Mouse (Mus musculus) limb, embryonic 11.5 days (tissue): Measurements from ENCODE around the gene Spsb4. TPM values are rescaled to one million over a fixed set of nuclear protein-coding genes. Genes with fewer than 3 reads are reported as not detected.

Experiments
- ATAC-seq: fragments of 200-750 bp; cut with Nextera tagmentation; 2 replicates; pipeline ENCODE4 v1.8.0; 2017; ENCODE audit warnings: low read depth; ENCODE audit not compliant: insufficient number of reproducible peaks, low FRiP score, low TSS enrichment
- DNase-seq: peaks from one replicate; pipeline ENCODE4 v3.0.0-alpha.2; 2015; ENCODE audit warnings: low spot score
- H3K27ac ChIP-seq: fragments of 300-500 bp; sonication (generic); replicated peaks from 2 replicates; pipeline ENCODE4 v1.5.1; 2014; ENCODE audit warnings: low read depth, mild to moderate bottlenecking, low read length
- H3K27me3 ChIP-seq: fragments of 300-500 bp; sonication (generic); 2 replicates; pipeline ENCODE4 v1.6.1; 2014; ENCODE audit warnings: mild to moderate bottlenecking, low read length, mixed read lengths; ENCODE audit not compliant: control insufficient read depth, insufficient read depth
- H3K36me3 ChIP-seq: fragments of 300-500 bp; sonication (generic); 2 replicates; pipeline ENCODE4 v1.6.1; 2014; ENCODE audit warnings: mild to moderate bottlenecking, low read length, moderate library complexity, mixed read lengths; ENCODE audit not compliant: control insufficient read depth, insufficient read depth
- H3K4me1 ChIP-seq: fragments of 300-500 bp; sonication (generic); 2 replicates; pipeline ENCODE4 v1.6.1; 2014; ENCODE audit warnings: low read length, mixed read lengths; ENCODE audit not compliant: control insufficient read depth, insufficient read depth
- H3K4me2 ChIP-seq: fragments of 300-500 bp; sonication (generic); 2 replicates; pipeline ENCODE4 v1.6.1; 2014; ENCODE audit warnings: low read depth, mild to moderate bottlenecking, moderate library complexity; ENCODE audit not compliant: severe bottlenecking
- H3K4me3 ChIP-seq: fragments of 300-500 bp; sonication (generic); 2 replicates; pipeline ENCODE4 v1.5.1; 2014; ENCODE audit warnings: low read depth, low read length
- H3K9ac ChIP-seq: fragments of 300-500 bp; sonication (generic); 2 replicates; pipeline ENCODE4 v1.6.1; 2014; ENCODE audit warnings: mild to moderate bottlenecking, low read length
- H3K9me3 ChIP-seq: fragments of 300-500 bp; sonication (generic); 2 replicates; pipeline ENCODE4 v1.6.1; 2016; ENCODE audit warnings: low read length; ENCODE audit not compliant: control insufficient read depth
- WGBS: fragments of 180-500 bp; shearing (Covaris S2); extraction: QIAGEN DNeasy Blood & Tissue Kit; methylation state at CpG from one replicate; pipeline ENCODE4 v1.1.7; 2014; 5-methylcytosine and 5-hydroxymethylcytosine counted together
- polyA plus RNA-seq: library from polyadenylated mRNA; unstranded; fragments of >200 nt; fragmentation: Nextera tagmentation; extraction: Ambion mirVana; gene quantifications from 2 replicates; pipeline ENCODE4 v1.2.1, GENCODE M21; 2014

The Spsb4 gene
- polyA plus RNA-seq, 1 experiment from 2014 or later: 44.5 TPM

DNA sequence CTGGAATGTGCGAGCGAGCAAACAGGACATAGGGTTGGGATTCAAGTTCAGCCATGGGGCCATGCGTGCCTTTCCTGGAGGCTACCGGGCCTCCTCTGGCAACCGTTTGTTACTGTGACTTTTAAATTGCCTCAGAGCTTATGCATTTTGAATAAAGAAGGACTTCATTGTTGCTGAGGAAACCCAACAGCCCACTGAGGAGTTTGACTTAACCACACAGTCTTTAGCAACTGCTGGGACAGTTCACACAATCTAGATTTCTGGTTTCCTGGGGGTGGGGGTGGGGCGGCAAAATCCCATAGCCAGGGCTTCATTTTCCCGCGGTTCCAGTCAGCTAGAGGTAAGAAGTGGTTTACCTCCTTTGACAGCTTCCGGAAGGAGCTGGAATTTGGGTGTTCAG, 23.9 kb downstream of the Spsb4 start:
- peaks cover 3% of the 10 kb centered on the region; the same call in 1 of the 2 replicates for H3K36me3 ChIP-seq
- H3K4me2 ChIP-seq: no peak overlapping the region
- H3K9me3 ChIP-seq: no peaks in the 10 kb centered on the region
- 90% methylated on average over 9 of the region's 9 CpGs for WGBS
- no peak overlapping the region for H3K9ac ChIP-seq
- H3K4me3 ChIP-seq: no peak overlapping the region
- no peak overlapping the region for H3K27ac ChIP-seq
- peaks cover 13% of the 10 kb centered on the region for H3K4me1 ChIP-seq
- DNase-seq: no peak
- H3K27me3 ChIP-seq: no peaks in the 10 kb centered on the region
- no peak for ATAC-seq

DNA sequence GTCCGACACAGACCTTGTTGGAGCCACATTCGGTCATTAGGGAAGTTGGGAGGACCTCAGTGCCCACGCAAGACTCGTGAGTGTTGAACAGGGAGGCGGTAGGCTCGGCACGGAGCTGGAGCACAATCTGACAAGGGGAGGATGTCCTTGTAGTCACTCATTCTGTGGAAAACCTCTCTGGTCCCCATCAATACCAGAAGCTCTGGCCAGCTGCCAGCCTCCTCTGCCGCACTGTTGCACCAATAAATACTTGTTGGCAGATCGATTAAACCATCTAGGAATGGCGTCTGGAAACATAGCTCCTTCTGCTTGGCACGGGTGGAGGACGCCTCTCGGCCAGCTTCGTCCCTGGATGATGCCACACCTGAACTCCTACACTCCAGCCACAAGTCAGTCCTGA, 27.5 kb downstream of the Spsb4 start:
- no peak overlapping the region for H3K9ac ChIP-seq
- 85% methylated on average over 14 of the region's 14 CpGs for WGBS
- no peak for ATAC-seq
- peaks cover 3% of the 10 kb centered on the region; the same call in 1 of the 2 replicates for H3K36me3 ChIP-seq
- no peak overlapping the region for H3K4me3 ChIP-seq
- no peak overlapping the region for H3K27ac ChIP-seq
- H3K4me2 ChIP-seq: no peak overlapping the region
- peaks cover 30% of the 10 kb centered on the region for H3K4me1 ChIP-seq
- H3K9me3 ChIP-seq: no peaks in the 10 kb centered on the region
- no peak for DNase-seq
- no peaks in the 10 kb centered on the region for H3K27me3 ChIP-seq

DNA sequence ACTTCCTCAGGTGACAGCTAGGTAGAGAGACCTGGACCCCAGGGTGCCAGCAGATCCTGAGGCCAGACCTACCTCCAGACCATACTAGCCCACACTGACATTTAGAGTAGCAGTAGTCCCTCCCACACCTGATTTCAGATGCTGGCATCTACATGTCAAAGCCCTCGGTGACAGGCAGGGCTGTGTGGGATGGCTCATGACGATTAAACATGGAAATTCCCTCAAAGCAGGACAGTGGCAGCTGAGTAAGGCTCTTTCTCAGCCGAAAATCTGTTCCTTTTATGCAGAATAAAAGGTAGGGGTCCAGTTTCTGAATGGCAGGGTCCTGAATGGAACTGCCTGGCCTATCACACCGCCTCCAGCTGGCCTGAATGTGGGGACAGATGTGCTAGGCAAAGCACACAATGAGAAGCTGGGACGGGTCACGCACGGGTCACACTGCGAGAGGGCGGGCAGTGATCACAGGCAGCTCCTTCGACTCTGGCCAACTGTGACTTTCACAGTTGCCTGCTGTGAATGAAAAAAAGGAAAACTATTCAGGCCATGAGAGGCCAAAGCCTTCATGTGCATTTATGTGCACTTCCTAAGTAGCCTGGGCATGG, 29.2 kb downstream of the Spsb4 start:
- H3K27ac ChIP-seq: no peak overlapping the region
- DNase-seq (peak; percentile 60), ATAC-seq (no peak)
- H3K27me3 ChIP-seq: no peaks in the 10 kb centered on the region
- no peak overlapping the region for H3K4me3 ChIP-seq
- H3K9me3 ChIP-seq: no peaks in the 10 kb centered on the region
- WGBS: 25% methylated on average over 10 of the region's 10 CpGs
- H3K36me3 ChIP-seq: no peaks in the 10 kb centered on the region
- H3K4me1 ChIP-seq: peaks cover 30% of the 10 kb centered on the region
- no peak overlapping the region for H3K4me2 ChIP-seq
- H3K9ac ChIP-seq: no peak overlapping the region

- Histone ChIP-seq H3K9ac (no peak overlapping the region; the same call in 1 of the 2 replicates), H3K36me3 (no peaks in the 10 kb centered on the region), H3K4me3 (no peak overlapping the region), H3K27me3 (no peaks in the 10 kb centered on the region), H3K9me3 (no peaks in the 10 kb centered on the region), H3K27ac (peak overlapping the region; percentile 54; the same call in 1 of the 2 replicates), H3K4me2 (no peak overlapping the region), H3K4me1 (peaks cover 41% of the 10 kb centered on the region)
- 10% methylated on average over 11 of the region's 11 CpGs for WGBS
- DNase-seq: peak; percentile 64
- no peak; the same call in 1 of the 2 replicates for ATAC-seq
Observed at GRCm38 (mm10) chr9:96986797-96987473, 31.7 kb downstream of the Spsb4 start.

- Histone ChIP-seq H3K27me3 (no peaks in the 10 kb centered on the region), H3K4me3 (no peak overlapping the region), H3K9ac (no peak overlapping the region), H3K4me1 (peaks cover 60% of the 10 kb centered on the region), H3K9me3 (no peaks in the 10 kb centered on the region), H3K36me3 (no peaks in the 10 kb centered on the region), H3K4me2 (no peak overlapping the region), H3K27ac (no peak overlapping the region)
- WGBS: 89% methylated on average over 8 of the region's 8 CpGs
- DNase-seq (no peak), ATAC-seq (no peak)
Observed at GRCm38 (mm10) chr9:96984034-96984433, 34.6 kb downstream of the Spsb4 start.

DNA sequence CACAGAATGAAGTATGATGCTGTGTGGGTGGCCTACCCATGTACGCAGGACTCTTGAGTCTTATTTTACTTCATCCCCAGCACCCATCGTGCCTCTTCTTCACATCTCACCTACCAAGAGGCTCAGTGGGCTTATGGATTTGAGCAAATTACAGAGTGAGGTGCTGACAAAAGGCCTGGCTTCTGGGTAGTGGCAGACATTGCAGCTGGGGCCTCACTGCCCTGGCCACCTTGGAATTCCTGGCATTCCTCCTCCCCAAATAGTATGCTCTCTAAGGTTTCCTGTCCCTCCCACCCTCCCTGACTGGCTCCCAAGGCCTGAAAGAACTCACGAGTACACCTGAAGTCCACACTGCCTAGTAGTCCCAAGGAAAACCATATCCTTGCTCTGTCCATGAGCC, 35.7 kb downstream of the Spsb4 start:
- no peaks in the 10 kb centered on the region for H3K36me3 ChIP-seq
- no peak overlapping the region for H3K4me2 ChIP-seq
- no peak overlapping the region for H3K9ac ChIP-seq
- peak overlapping the region; percentile 72; the same call in 1 of the 2 replicates for H3K27ac ChIP-seq
- H3K4me3 ChIP-seq: no peak overlapping the region
- H3K9me3 ChIP-seq: no peaks in the 10 kb centered on the region
- 19% methylated on average over 3 of the region's 3 CpGs for WGBS
- H3K27me3 ChIP-seq: no peaks in the 10 kb centered on the region
- peaks cover 68% of the 10 kb centered on the region for H3K4me1 ChIP-seq
- no peak for ATAC-seq
- DNase-seq: no peak

DNA sequence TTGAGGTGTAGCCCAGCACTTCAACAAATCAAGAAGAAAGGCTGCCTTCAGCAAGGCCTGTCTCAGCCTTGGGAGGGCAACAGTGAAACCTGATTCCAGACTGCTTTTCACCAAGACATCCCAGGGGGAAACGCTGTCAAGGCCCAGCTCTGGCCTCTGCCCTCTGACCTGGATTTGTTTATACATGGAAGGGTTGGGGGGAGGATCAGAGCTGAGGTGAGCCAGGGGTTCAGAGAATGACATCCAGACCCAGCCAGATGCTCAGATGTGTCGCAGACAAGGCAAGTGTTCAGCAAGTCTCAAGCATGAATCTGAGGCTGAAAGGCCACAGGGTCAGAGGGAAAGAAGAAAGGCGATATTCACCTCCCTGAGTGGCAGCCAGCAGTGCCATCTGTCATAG, 36.3 kb downstream of the Spsb4 start:
- WGBS: 6% methylated on average over 3 of the region's 3 CpGs
- no peak overlapping the region; the same call in 1 of the 2 replicates for H3K4me2 ChIP-seq
- H3K9me3 ChIP-seq: no peaks in the 10 kb centered on the region
- H3K4me1 ChIP-seq: peaks cover 66% of the 10 kb centered on the region
- H3K27ac ChIP-seq: peak overlapping the region; percentile 72
- H3K4me3 ChIP-seq: no peak overlapping the region
- ATAC-seq: peak; percentile 16; the same call in 1 of the 2 replicates
- H3K27me3 ChIP-seq: no peaks in the 10 kb centered on the region
- H3K36me3 ChIP-seq: no peaks in the 10 kb centered on the region
- H3K9ac ChIP-seq: no peak overlapping the region
- peak; percentile 81 for DNase-seq

DNA sequence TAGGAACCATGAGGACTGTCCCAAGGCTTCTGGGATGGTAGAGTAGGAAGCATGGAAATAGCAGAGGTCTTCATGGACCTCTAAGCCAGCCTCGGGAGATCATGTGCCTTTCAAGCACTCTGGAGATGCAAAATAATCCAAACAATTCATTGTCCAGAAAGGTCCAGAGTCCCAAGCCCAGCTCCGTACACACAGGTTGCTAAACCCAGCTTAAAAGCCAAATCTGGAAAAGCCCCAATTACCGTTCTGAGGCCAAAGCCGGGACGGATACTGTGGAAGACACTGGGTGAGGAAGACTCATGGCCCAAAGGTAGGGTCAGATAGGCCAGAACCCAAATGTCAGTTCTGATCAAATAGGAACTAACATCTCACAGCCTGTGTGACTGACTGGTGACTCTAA, 36.8 kb downstream of the Spsb4 start:
- peak overlapping the region; percentile 72 for H3K27ac ChIP-seq
- no peaks in the 10 kb centered on the region for H3K36me3 ChIP-seq
- H3K9ac ChIP-seq: no peak overlapping the region
- no peaks in the 10 kb centered on the region for H3K27me3 ChIP-seq
- ATAC-seq (no peak), DNase-seq (no peak)
- no peak overlapping the region for H3K4me3 ChIP-seq
- 27% methylated on average over 5 of the region's 5 CpGs for WGBS
- H3K4me2 ChIP-seq: no peak overlapping the region; the same call in 1 of the 2 replicates
- H3K4me1 ChIP-seq: peaks cover 64% of the 10 kb centered on the region
- H3K9me3 ChIP-seq: no peaks in the 10 kb centered on the region
